Mouse (Mus musculus) midbrain, embryonic 11.5 days (tissue): Measurements from ENCODE around the gene Isca1. TPM values are rescaled to one million over a fixed set of nuclear protein-coding genes. Genes with fewer than 3 reads are reported as not detected.
"Not testable (repeated sequence)": the region's sequence is repeated elsewhere in the genome, so short reads cannot be mapped to it uniquely, and the experiment has no call there.

Experiments
- ATAC-seq: fragments of 200-750 bp; cut with Nextera tagmentation; 2 replicates; pipeline ENCODE4 v1.8.0; 2017; ENCODE audit warnings: moderate TSS enrichment, moderate library complexity; ENCODE audit not compliant: low FRiP score
- DNase-seq: peaks from one replicate; pipeline ENCODE4 v3.0.0; 2015; ENCODE audit warnings: low spot score; ENCODE audit errors: missing footprints
- H3K27ac ChIP-seq: fragments of 300-500 bp; sonication (generic); 2 replicates; pipeline ENCODE4 v1.5.1; 2014; ENCODE audit warnings: low read depth, low read length
- H3K27me3 ChIP-seq: fragments of 300-500 bp; sonication (generic); 2 replicates; pipeline ENCODE4 v1.6.1; 2014; ENCODE audit warnings: mild to moderate bottlenecking, low read length, moderate library complexity, mixed read lengths; ENCODE audit not compliant: control insufficient read depth, insufficient read depth
- H3K36me3 ChIP-seq: fragments of 300-500 bp; sonication (generic); 2 replicates; pipeline ENCODE4 v1.6.1; 2014; ENCODE audit warnings: mild to moderate bottlenecking, low read length, moderate library complexity, mixed read lengths; ENCODE audit not compliant: control insufficient read depth, insufficient read depth
- H3K4me1 ChIP-seq: fragments of 300-500 bp; sonication (generic); 2 replicates; pipeline ENCODE4 v1.6.1; 2014; ENCODE audit warnings: low read length; ENCODE audit not compliant: control insufficient read depth, insufficient read depth
- H3K4me2 ChIP-seq: fragments of 300-500 bp; sonication (generic); 2 replicates; pipeline ENCODE4 v1.6.1; 2014; ENCODE audit warnings: mild to moderate bottlenecking, moderate library complexity
- H3K4me3 ChIP-seq: fragments of 300-500 bp; sonication (generic); 2 replicates; pipeline ENCODE4 v1.5.1; 2014; ENCODE audit warnings: low read depth, low read length
- H3K9ac ChIP-seq: fragments of 300-500 bp; sonication (generic); 2 replicates; pipeline ENCODE4 v1.6.1; 2014; ENCODE audit warnings: low read length
- H3K9me3 ChIP-seq: fragments of 300-500 bp; sonication (generic); 2 replicates; pipeline ENCODE4 v1.6.1; 2016; ENCODE audit warnings: low read length; ENCODE audit not compliant: control insufficient read depth
- WGBS: fragments of 180-500 bp; shearing (Covaris S2); extraction: QIAGEN DNeasy Blood & Tissue Kit; methylation state at CpG from one replicate; pipeline ENCODE4 v1.1.7; 2014; 5-methylcytosine and 5-hydroxymethylcytosine counted together
- polyA plus RNA-seq: library from polyadenylated mRNA; unstranded; fragments of >200 nt; fragmentation: Nextera tagmentation; extraction: Ambion mirVana; gene quantifications from 2 replicates; pipeline ENCODE4 v1.2.1, GENCODE M21; 2014

The Isca1 gene
- polyA plus RNA-seq, 1 experiment from 2014 or later, result 131 TPM

DNA sequence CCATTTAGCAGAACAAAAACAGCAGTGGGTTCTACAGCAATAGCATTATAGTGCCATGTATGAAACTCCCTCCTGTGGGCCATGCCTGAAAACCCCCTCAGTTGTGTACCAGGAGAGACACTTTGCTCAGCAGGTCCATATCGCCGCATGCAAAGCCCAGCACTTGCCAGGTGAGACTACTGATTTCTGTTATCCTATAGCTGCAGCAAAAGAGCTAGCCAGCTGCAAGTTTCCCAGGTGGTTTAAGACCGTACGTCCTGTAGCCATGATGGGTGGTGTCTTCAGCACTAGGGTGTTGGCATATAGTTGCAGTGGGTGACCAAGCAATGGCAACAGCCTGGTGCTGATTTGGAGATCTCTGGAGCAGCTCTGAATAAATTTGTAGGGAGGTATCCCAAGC, 30.2 kb downstream of the Isca1 start:
- WGBS, result 92% methylated on average over 4 of the region's 4 CpGs

DNA sequence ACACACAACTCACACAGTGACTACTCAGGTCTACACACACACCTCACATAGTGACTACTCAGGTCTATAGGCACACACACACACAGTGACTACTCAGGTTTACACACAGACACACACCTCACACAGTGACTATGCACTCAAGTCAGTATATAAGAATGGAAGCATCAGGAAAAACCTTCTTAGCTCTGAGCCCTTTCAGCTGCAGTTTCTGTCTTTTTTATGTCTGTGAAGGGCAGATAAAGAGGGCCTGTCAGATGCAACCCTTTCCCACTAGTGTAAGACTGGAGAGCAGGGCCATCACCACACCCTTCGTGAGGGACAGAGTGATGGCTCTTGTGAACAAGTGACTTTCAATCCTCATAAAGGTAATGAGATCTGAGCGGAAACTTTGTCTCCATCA, 31.2 kb downstream of the Isca1 start:
- H3K27ac ChIP-seq, result no peak overlapping the region
- ATAC-seq (no peak), DNase-seq (no peak)
- H3K9me3 ChIP-seq, result no peaks in the 10 kb centered on the region
- 80% methylated on average over 2 of the region's 2 CpGs for WGBS
- no peak overlapping the region for H3K4me3 ChIP-seq
- H3K4me1 ChIP-seq, result no peaks in the 10 kb centered on the region
- H3K9ac ChIP-seq, result no peak overlapping the region
- no peak overlapping the region for H3K4me2 ChIP-seq
- H3K27me3 ChIP-seq, result no peaks in the 10 kb centered on the region
- H3K36me3 ChIP-seq, result no peaks in the 10 kb centered on the region

More for the DNA sequence above, 30.2 kb downstream of the Isca1 start:
- no peak overlapping the region for H3K27ac ChIP-seq
- H3K36me3 ChIP-seq, result no peaks in the 10 kb centered on the region
- no peak overlapping the region for H3K4me2 ChIP-seq
- no peak overlapping the region for H3K9ac ChIP-seq
- H3K27me3 ChIP-seq, result no peaks in the 10 kb centered on the region
- no peaks in the 10 kb centered on the region for H3K4me1 ChIP-seq
- DNase-seq (no peak), ATAC-seq (no peak)
- no peak overlapping the region for H3K4me3 ChIP-seq
- H3K9me3 ChIP-seq, result no peaks in the 10 kb centered on the region

DNA sequence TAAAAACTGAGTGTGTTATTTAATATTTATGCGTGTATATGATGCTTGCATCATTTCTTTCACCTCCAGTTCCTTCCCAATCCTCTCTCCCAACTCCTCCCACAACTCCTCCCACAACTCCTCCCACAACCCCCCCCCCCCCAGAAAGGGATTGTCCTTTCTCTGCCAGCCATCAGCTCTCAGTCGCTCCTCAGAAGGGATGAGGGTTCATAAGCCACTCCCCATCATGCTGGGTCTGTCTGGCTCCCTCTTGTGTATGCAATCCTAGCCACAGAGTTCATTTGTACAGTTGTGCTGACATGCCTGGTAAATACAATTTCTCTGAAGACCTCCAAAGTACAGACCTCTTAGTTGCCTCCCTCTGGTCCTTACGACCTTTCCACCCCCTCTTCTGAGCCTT, 34.4 kb downstream of the Isca1 start:
- Histone ChIP-seq H3K4me1 (no peaks in the 10 kb centered on the region), H3K4me3 (no peak overlapping the region), H3K27me3 (no peaks in the 10 kb centered on the region), H3K4me2 (no peak overlapping the region), H3K27ac (no peak overlapping the region), H3K9me3 (no peaks in the 10 kb centered on the region), H3K36me3 (no peaks in the 10 kb centered on the region), H3K9ac (no peak overlapping the region)
- ATAC-seq, result peak; percentile 38; the same call in 1 of the 2 replicates
- no peak for DNase-seq
- 33% methylated on average over 3 of the region's 3 CpGs for WGBS

DNA sequence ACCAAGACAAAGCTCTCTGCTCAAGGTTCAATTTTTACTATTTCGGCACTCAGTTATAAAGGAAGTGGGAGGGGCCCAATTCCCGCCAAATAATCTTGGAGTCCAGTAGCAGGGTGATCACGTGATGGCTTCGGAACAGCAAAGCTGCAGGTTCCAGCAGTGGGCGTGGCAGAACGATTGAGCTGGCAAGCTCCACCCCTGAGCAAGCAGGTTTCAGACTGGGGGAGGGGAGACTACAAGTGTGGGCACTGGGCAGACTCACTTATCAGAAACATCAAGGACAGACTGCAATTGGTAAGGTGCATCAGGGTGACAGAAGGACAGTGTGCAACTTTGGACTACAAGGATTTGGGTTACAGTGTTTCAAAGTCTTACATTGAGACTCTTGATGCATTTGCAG, 35.3 kb downstream of the Isca1 start:
- not testable (repeated sequence) for H3K27me3 ChIP-seq, H3K36me3 ChIP-seq, H3K4me3 ChIP-seq, H3K4me2 ChIP-seq, H3K27ac ChIP-seq, ATAC-seq, DNase-seq, H3K9ac ChIP-seq, H3K4me1 ChIP-seq, H3K9me3 ChIP-seq
- WGBS, result 40% methylated on average over 6 of the region's 6 CpGs

DNA sequence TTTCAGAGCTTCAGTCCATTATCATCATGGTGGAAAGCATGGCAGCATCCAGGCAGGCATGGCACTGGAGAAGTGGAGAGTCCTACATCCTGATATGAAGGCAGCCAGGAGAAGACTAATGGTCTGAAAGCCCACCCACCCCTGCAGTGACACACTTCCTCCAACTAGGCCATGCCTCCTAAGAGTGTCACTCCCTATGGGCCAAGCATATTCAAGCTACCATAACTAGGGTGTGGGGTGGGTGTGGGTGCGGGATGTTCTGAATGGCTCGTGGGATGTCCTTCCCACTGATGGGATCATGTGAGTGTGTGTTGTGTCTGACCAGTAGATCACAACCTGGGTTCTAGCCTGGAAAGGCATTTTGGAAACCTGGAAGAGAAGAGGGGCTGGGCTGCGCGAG, 35.7 kb downstream of the Isca1 start:
- 78% methylated on average over 3 of the region's 4 CpGs for WGBS

DNA sequence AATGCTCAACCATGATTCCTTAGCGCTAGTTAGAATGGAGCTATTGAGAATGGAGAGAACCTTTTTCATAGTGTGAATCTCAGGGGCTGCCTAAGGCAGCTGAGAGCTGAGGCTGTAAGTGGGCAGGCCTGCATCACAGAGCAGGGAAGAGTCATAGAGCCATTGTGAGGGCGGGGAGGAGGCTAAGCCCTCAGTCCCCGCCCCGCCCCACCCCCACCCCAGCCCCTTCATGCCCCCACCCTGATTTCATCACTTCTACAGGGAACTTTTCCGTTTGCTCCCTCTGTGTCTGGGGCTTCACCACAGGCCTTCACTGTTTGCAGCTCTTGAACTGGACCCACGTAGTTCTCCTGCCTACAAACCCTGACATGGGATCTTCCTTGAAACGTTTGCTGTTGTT, 38.0 kb downstream of the Isca1 start, which contains the start of gene Spata31d1d:
Gene Spata31d1d (minus strand): TSS at position 101 of the 400 bp plus-strand sequence.
- ATAC-seq, result no peak
- Histone ChIP-seq H3K36me3 (no peaks in the 10 kb centered on the region), H3K4me1 (no peaks in the 10 kb centered on the region), H3K4me3 (no peak within 1 kb of the TSS), H3K9me3 (no peaks in the 10 kb centered on the region), H3K9ac (no peak within 1 kb of the TSS), H3K27me3 (no peaks in the 10 kb centered on the region), H3K4me2 (no peak within 1 kb of the TSS), H3K27ac (no peak within 1 kb of the TSS)
- no peak for DNase-seq
- 44% methylated on average over 6 of the region's 7 CpGs for WGBS

More for the DNA sequence above, 35.7 kb downstream of the Isca1 start:
- no peak overlapping the region for H3K27ac ChIP-seq
- no peak overlapping the region for H3K4me2 ChIP-seq
- DNase-seq (no peak), ATAC-seq (no peak)
- no peaks in the 10 kb centered on the region for H3K9me3 ChIP-seq
- no peaks in the 10 kb centered on the region for H3K27me3 ChIP-seq
- H3K4me3 ChIP-seq, result no peak overlapping the region
- H3K4me1 ChIP-seq, result no peaks in the 10 kb centered on the region
- no peak overlapping the region for H3K9ac ChIP-seq
- no peaks in the 10 kb centered on the region for H3K36me3 ChIP-seq

DNA sequence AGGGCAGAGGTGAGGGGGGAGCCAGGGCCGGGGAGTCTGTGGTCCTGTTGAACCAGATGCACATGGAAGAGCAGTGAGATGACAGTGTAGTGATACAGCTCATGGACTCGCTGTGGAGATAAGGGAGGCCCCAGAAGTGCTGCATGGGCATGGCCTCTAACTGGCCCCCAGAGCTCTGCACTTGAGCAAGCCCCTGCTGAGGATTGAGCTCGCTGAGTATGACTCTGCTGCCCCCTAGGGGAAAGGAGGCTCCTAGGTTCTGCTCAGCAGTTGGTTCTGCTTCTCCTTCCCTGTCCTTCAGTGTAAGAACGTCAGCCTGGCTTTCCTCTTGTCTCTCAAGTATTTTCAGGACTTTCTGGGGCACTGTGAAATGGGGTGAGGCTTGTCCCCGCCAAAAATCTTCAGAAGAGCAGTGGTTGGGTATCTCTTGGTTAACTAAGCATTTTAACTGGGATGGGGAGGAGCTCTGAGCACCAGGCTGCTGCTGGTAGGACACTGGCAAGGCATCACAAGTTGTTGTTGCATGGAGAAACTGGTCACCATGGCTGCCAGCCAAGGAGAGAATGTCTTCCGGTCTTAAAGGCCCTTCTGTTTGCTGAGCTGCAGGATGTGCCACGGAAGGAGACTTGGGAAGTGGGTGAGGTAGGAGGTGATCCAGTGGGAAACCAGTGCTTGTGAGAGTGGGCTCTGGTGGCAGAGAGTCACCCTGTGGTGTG, 41.1 kb downstream of the Isca1 start:
- Histone ChIP-seq H3K9ac (no peak overlapping the region), H3K27me3 (no peaks in the 10 kb centered on the region), H3K36me3 (no peaks in the 10 kb centered on the region), H3K4me3 (no peak overlapping the region), H3K27ac (no peak overlapping the region), H3K9me3 (no peaks in the 10 kb centered on the region), H3K4me1 (0 out of 2 replicates have a peak, but pooled peaks cover 2% of the 10 kb centered on the region), H3K4me2 (no peak overlapping the region)
- ATAC-seq, result peak; percentile 89
- peak; percentile 96 for DNase-seq
- WGBS, result 34% methylated on average over 7 of the region's 7 CpGs

DNA sequence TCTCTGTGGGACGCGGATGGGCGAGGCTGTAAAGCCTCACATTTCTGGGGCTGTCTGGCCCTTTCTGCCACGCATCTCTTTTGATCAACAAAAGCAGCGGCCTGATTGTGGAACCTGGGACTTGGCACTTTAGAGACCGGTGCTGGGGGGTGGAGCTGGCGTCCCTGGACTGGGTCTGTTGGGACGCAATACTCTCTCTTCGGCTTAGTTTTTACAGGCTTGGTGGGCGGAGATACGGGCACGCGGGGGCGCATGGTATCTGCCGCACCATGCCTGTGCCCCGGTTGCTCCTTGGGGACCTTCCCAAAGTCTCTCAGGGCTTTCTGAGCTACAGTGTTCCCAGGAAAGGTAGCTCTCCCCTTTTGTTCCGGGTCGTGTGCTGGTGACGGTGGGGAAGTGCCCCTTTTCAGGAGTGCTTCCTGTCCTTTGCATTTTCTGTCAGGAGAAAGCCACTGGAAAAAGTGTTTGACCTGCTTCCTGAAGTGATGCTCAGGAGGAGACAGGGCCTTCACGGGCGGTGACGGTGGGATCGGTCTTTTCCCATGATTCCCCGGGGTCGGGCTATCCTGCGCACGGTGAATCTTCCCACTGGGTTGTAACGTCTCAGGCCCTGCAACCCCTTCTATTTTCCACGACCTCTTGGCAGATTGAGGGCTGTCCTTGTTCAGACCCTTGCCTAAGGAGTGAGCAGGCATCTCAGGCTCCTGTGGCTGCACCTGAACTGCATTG, 43.3 kb downstream of the Isca1 start:
- H3K4me1 ChIP-seq, result 0 out of 2 replicates have a peak, but pooled peaks cover 2% of the 10 kb centered on the region
- H3K9ac ChIP-seq, result peak overlapping the region; percentile 33; the same call in 1 of the 2 replicates
- no peak overlapping the region for H3K4me3 ChIP-seq
- WGBS, result 34% methylated on average over 29 of the region's 29 CpGs
- no peaks in the 10 kb centered on the region for H3K36me3 ChIP-seq
- no peaks in the 10 kb centered on the region for H3K9me3 ChIP-seq
- no peak overlapping the region for H3K27ac ChIP-seq
- peak overlapping the region; percentile 1; the same call in 1 of the 2 replicates for H3K4me2 ChIP-seq
- peak; percentile 84 for DNase-seq
- no peak for ATAC-seq
- H3K27me3 ChIP-seq, result no peaks in the 10 kb centered on the region

DNA sequence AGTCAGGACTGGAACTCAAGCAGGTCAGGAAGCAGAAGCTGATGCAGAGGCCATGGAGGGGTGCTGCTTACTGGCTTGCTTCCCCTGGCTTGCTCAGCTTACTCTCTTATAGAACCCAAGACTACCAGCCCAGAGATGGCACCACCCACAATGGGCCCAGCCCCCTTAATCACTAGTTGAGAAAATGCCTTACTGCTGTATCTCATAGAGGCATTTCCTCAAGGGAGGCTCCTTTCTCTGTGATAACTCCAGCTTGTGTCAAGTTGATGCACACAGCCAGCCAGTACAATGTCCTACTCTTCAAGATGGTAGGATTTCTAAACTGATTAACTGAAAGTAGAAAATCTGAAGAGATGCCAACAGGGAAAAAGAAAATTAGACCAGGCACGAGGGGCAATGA, 47.5 kb downstream of the Isca1 start:
- DNase-seq, H3K9me3 ChIP-seq, ATAC-seq, H3K9ac ChIP-seq, H3K4me1 ChIP-seq, H3K36me3 ChIP-seq, H3K27ac ChIP-seq, H3K4me3 ChIP-seq, H3K4me2 ChIP-seq, H3K27me3 ChIP-seq: not testable (repeated sequence)
- WGBS, result 89% methylated on average over 1 of the region's 1 CpGs
